Mouse (Mus musculus) olfactory bulb, adult 2 months (tissue): ENCODE measurements around the gene Mettl15.

Source experiments
- CTCF ChIP-seq: fragments of 200-500 bp; IDR thresholded peaks from 2 replicates; pipeline ENCODE4 v1.5.1; 2012; ENCODE audit warnings: low read depth, mild to moderate bottlenecking, low read length, moderate library complexity; ENCODE audit not compliant: insufficient read depth
- POLR2A ChIP-seq: fragments of 200-500 bp; IDR thresholded peaks from 2 replicates; pipeline ENCODE4 v1.6.1; 2012; ENCODE audit warnings: mild to moderate bottlenecking, low read depth, low read length, moderate library complexity; ENCODE audit not compliant: insufficient read depth

DNA sequence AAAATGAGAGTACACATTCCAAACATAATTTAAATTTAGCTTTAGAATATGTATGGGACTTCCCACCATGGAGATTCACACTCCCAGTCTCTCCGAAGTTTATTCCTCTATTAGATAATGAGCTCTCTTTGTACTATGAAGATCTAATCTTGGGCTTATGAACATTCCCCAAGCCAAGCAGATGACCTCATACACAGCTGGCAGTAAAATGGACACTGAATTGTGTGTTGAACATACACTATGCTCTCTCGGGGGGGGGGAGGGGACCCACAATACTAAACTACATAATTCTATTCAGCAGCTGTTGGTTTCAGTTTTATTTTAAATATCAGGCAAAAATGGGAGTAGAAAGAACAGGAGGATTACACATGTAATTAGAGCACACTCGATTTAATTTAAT, 97.6 kb downstream of the Mettl15 start:
- TF ChIP-seq CTCF (no peak), POLR2A (no peak)
